Mouse (Mus musculus): Measurements from ENCODE around the gene Tmem160.

Gene Tmem160

GRCm38 (mm10) chr7:16492211-16492610, 39.6 kb downstream of the Tmem160 start:
- DNase-seq = no peak

- DNase-seq = peak; percentile 76 to 80
Measured at GRCm38 (mm10) chr7:16493361-16493760, 40.8 kb downstream of the Tmem160 start.

GRCm38 (mm10) chr7:16496260-16496659, 43.7 kb downstream of the Tmem160 start:
- DNase-seq = no peak

- DNase-seq = no peak
Measured at GRCm38 (mm10) chr7:16499671-16500104, 47.1 kb downstream of the Tmem160 start.

GRCm38 (mm10) chr7:16501571-16501970, 49.0 kb downstream of the Tmem160 start:
- no peak for DNase-seq

- DNase-seq = no peak
Measured at GRCm38 (mm10) chr7:16504573-16505225, 52.1 kb downstream of the Tmem160 start.
